Mouse (Mus musculus): ENCODE measurements at regions not wholly inside any gene's neighbourhood (a gene's known extent, or its start where the extent isn't known, plus 50 kb on each side); places are given as distances from the start of the nearest gene placed in this dataset.

DNA sequence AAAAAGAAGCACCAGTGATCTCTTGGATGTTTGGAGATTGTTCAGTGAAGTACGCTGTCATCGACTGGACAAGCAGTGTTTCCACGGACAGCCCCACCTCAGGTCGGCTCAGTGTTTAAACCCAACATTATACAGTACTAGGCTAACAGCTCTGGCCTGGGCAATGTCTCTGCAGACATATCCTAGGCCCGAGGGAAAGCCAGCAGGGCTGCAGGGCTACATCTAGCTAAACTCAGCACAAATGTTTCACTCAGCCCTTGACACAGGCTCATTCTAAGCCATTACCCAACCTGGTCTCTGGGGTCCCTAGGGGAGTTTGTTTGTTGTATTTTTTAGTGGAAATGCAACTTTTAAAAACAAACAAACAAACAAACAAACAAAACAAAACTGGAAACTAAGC lies 52.1 kb upstream of the Anapc15-ps start:
- 0 out of 2 replicates have a peak, but pooled peaks have one; percentile 54 for ATAC-seq (ENCODE audit: insufficient number of reproducible peaks, low FRiP score, low TSS enrichment)
